Mouse (Mus musculus): ENCODE measurements around the gene Btg4.
"Not testable (repeated sequence)": the region's sequence is repeated elsewhere in the genome, so short reads cannot be mapped to it uniquely, and the experiment has no call there.

Btg4 gene

GRCm38 (mm10) chr9:51093697-51094096 lies 33.0 kb downstream of the Btg4 start:
- no peak for DNase-seq

- DNase-seq = no peak
Measured at GRCm38 (mm10) chr9:51096306-51096705, 35.6 kb downstream of the Btg4 start.

GRCm38 (mm10) chr9:51101756-51102425 lies 41.2 kb downstream of the Btg4 start, which contains the start of gene 4833427G06Rik:
Gene 4833427G06Rik (minus strand): TSS chr9:51102078.
- DNase-seq = peak; percentile 90

GRCm38 (mm10) chr9:51102963-51103807 lies 42.5 kb downstream of the Btg4 start:
- peak; percentile 78 for DNase-seq

- DNase-seq = peak; percentile 72
Measured at GRCm38 (mm10) chr9:51103808-51104514, 43.3 kb downstream of the Btg4 start.

GRCm38 (mm10) chr9:51105751-51106150 lies 45.0 kb downstream of the Btg4 start:
- no peak for DNase-seq

- no peak for DNase-seq
Measured at GRCm38 (mm10) chr9:51114767-51115166, 54.1 kb downstream of the Btg4 start.

GRCm38 (mm10) chr9:51136985-51137384 lies 76.3 kb downstream of the Btg4 start:
- peak; percentile 37 for DNase-seq

GRCm38 (mm10) chr9:51137432-51137831 lies 76.7 kb downstream of the Btg4 start:
- no peak for DNase-seq

GRCm38 (mm10) chr9:51137836-51138235 lies 77.1 kb downstream of the Btg4 start:
- DNase-seq = no peak

- no peak for DNase-seq
Measured at GRCm38 (mm10) chr9:51138301-51138700, 77.6 kb downstream of the Btg4 start.

- not testable (repeated sequence) for DNase-seq
Measured at GRCm38 (mm10) chr9:51139401-51139800, 78.7 kb downstream of the Btg4 start.

GRCm38 (mm10) chr9:51140711-51141110 lies 80.0 kb downstream of the Btg4 start:
- DNase-seq = no peak

- DNase-seq = no peak
Measured at GRCm38 (mm10) chr9:51143437-51143836, 82.7 kb downstream of the Btg4 start.

GRCm38 (mm10) chr9:51144218-51144617 lies 83.5 kb downstream of the Btg4 start:
- DNase-seq = no peak

- DNase-seq = no peak
Measured at GRCm38 (mm10) chr9:51146496-51146895, 85.8 kb downstream of the Btg4 start.

- DNase-seq = no peak
Measured at GRCm38 (mm10) chr9:51147294-51147693, 86.6 kb downstream of the Btg4 start.

- DNase-seq = peak; percentile 86
Measured at GRCm38 (mm10) chr9:51152079-51152752, 91.5 kb downstream of the Btg4 start.

- DNase-seq = peak; percentile 76
Measured at GRCm38 (mm10) chr9:51161771-51162388, 101.2 kb downstream of the Btg4 start.

- DNase-seq = no peak
Measured at GRCm38 (mm10) chr9:51163989-51164388, 103.3 kb downstream of the Btg4 start.

GRCm38 (mm10) chr9:51165312-51166180 lies 104.8 kb downstream of the Btg4 start, which contains the start of gene Gm32742:
Gene Gm32742 (minus strand): TSS chr9:51165517.
- DNase-seq = no peak
